Mouse (Mus musculus) Patski (cell line): ENCODE results near the gene Gm1673. TPM values are rescaled to one million over a fixed set of nuclear protein-coding genes. Genes with fewer than 3 reads are reported as not detected.

Experiments used
- ATAC-seq: fragments of 100-300 bp; one replicate; pipeline ENCODE4 v1.8.0; 2021
- CTCF ChIA-PET: fragments of 350-600 bp; sonication (Branson Sonifier 250); formaldehyde crosslinking; loops from one replicate; lab custom pipeline; 2022; ENCODE audit warnings: inconsistent platforms; lab: Charles Lee
- POLR2A ChIA-PET: fragments of 350-600 bp; sonication (Branson Sonifier 250); formaldehyde crosslinking; loops from one replicate; lab custom pipeline; 2022; ENCODE audit warnings: antibody characterized with exemption, inconsistent platforms; lab: Charles Lee
- DNase-seq: peaks from one replicate; pipeline ENCODE4 v3.0.0-alpha.2; 2011; ENCODE audit warnings: low read depth, low spot score
- H3K27me3 ChIP-seq: fragments of 371-371 bp; one replicate; pipeline ENCODE4 v1.5.1; 2021
- CTCF ChIP-seq: fragments of 100-300 bp; IDR thresholded peaks from one replicate; pipeline ENCODE4 v1.5.1; 2021
- in situ Hi-C: fragments of 300-500 bp; cut with MboI; formaldehyde crosslinking; loops from 3 replicates; pipeline ENCODE4 v1.11.1; 2018; ENCODE audit warnings: low pct_unique_long_range_greater_than_20kb, mixed read lengths
- polyA plus RNA-seq: library from polyadenylated mRNA; unstranded; gene quantifications from one replicate; pipeline ENCODE4 v1.2.3, GENCODE M21; 2021

Gene Gm1673
- polyA plus RNA-seq, 1 experiment from 2014 or later = 68.6 TPM

GRCm38 (mm10) chr5:33953471-33954185 lies 29.6 kb upstream of the Gm1673 start:
- ATAC-seq (no peak), DNase-seq (no peak)
- CTCF ChIA-PET = interaction anchor here (1.3 kb wide), 1 partner anchor 14 kb away, joined by 4 read pairs; no protein-coding TSS in a partner anchor
- in situ Hi-C loops = no loop called here
- POLR2A ChIA-PET = interaction anchor here (1.2 kb wide), 1 partner anchor 9 kb away, joined by 3 read pairs; no protein-coding TSS in a partner anchor
- no peak for TF ChIP-seq CTCF
- no peaks in the 10 kb centered on the region for H3K27me3 ChIP-seq

- ChIA-PET CTCF (interaction anchor here (1.3 kb wide), 2 partner anchors 11 to 15 kb away, joined by 4 read pairs; no protein-coding TSS in a partner anchor), POLR2A (interaction anchor here (1.2 kb wide), 1 partner anchor 9 kb away, joined by 3 read pairs; no protein-coding TSS in a partner anchor)
- in situ Hi-C loops = no loop called here
- ATAC-seq = no peak
- no peak for DNase-seq
- peak; percentile 56 for TF ChIP-seq CTCF
- H3K27me3 ChIP-seq = no peaks in the 10 kb centered on the region
Observed at GRCm38 (mm10) chr5:33954354-33954753, 28.9 kb upstream of the Gm1673 start.

- ATAC-seq = peak; percentile 85
- in situ Hi-C loops = no loop called here
- POLR2A ChIA-PET = no interaction called here
- H3K27me3 ChIP-seq = no peaks in the 10 kb centered on the region
- CTCF ChIA-PET = no interaction called here
- DNase-seq = peak; percentile 61
- TF ChIP-seq CTCF = no peak
Observed at GRCm38 (mm10) chr5:33955868-33956267, 27.4 kb upstream of the Gm1673 start.

GRCm38 (mm10) chr5:33959382-33959781 lies 23.9 kb upstream of the Gm1673 start:
- ChIA-PET CTCF (no interaction called here), POLR2A (no interaction called here)
- ATAC-seq = no peak
- DNase-seq = no peak
- TF ChIP-seq CTCF = no peak
- in situ Hi-C loops = no loop called here
- H3K27me3 ChIP-seq = no peaks in the 10 kb centered on the region

GRCm38 (mm10) chr5:33974736-33975135 lies 8.5 kb upstream of the Gm1673 start:
- no peak for TF ChIP-seq CTCF
- ATAC-seq = no peak
- POLR2A ChIA-PET = no interaction called here
- no peak for DNase-seq
- peaks cover 13% of the 10 kb centered on the region for H3K27me3 ChIP-seq
- in situ Hi-C loops = no loop called here
- CTCF ChIA-PET = no interaction called here

- in situ Hi-C loops = no loop called here
- DNase-seq (no peak), ATAC-seq (no peak)
- CTCF ChIA-PET = no interaction called here
- peaks cover 8% of the 10 kb centered on the region for H3K27me3 ChIP-seq
- no peak for TF ChIP-seq CTCF
- POLR2A ChIA-PET = interaction anchor here (0.7 kb wide), 1 partner anchor 574 kb away, joined by 5 read pairs; no protein-coding TSS in a partner anchor
Observed at GRCm38 (mm10) chr5:33976267-33976666, 7.0 kb upstream of the Gm1673 start.

GRCm38 (mm10) chr5:33982731-33983259 lies 438 bp upstream of the Gm1673 start:
- TF ChIP-seq CTCF = no peak
- no peaks in the 10 kb centered on the region for H3K27me3 ChIP-seq
- ChIA-PET POLR2A (no interaction called here), CTCF (no interaction called here)
- peak; percentile 19 for ATAC-seq
- in situ Hi-C loops = no loop called here
- DNase-seq = peak; percentile 44

GRCm38 (mm10) chr5:33994671-33995625 lies 11.7 kb downstream of the Gm1673 start:
- no peak for DNase-seq
- ATAC-seq = no peak
- H3K27me3 ChIP-seq = peaks cover 22% of the 10 kb centered on the region
- POLR2A ChIA-PET = no interaction called here
- CTCF ChIA-PET = no interaction called here
- TF ChIP-seq CTCF = no peak
- in situ Hi-C loops = no loop called here

GRCm38 (mm10) chr5:33995843-33996693 lies 12.8 kb downstream of the Gm1673 start, which contains the start of gene Nat8l:
Gene Nat8l, plus strand, starts transcription at chr5:33995984.
- DNase-seq (no peak), ATAC-seq (peak; percentile 19)
- POLR2A ChIA-PET = interaction anchor here (0.8 kb wide), 1 partner anchor 51 kb away, joined by 3 read pairs; no protein-coding TSS in a partner anchor
- in situ Hi-C loops = no loop called here
- H3K27me3 ChIP-seq = peaks cover 22% of the 10 kb centered on the region
- no peak for TF ChIP-seq CTCF
- CTCF ChIA-PET = no interaction called here
